Mouse (Mus musculus): ENCODE measurements at regions not wholly inside any gene's neighbourhood (a gene's known extent, or its start where the extent isn't known, plus 50 kb on each side); places are given as distances from the start of the nearest gene placed in this dataset.

DNA sequence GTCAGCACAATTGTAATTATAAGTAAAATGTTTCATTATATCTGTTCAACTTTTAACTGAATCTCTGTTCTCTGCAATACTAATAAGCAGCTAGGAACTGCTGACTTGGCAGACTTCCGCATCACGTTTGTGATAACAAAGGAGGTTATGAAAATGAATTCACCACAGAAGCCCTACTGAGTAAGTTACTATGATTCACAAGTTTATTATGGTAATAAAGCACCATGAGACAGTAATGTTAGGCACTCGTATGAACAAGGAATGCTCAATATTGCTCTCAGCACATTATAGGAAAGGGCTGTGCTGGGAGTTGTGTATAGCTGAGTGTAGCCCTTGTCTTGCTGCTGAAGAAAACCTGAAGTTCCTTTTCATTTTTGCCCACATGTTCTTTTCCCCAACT lies 238.9 kb upstream of the Pcdh9 start:
- Histone ChIP-seq H3K36me3 (no peaks in the 10 kb centered on the region), H3K4me3 (replicated peaks) (no peak overlapping the region), H3K4me2 (no peak overlapping the region), H3K27ac (replicated peaks) (0 out of 2 replicates have a peak overlapping the region, but pooled peaks have one; percentile 18), H3K4me1 (no peaks in the 10 kb centered on the region), H3K9me3 (replicated peaks) (no peaks in the 10 kb centered on the region), H3K27me3 (replicated peaks) (no peaks in the 10 kb centered on the region), H3K9ac (replicated peaks) (no peak overlapping the region)
- 31% methylated on average over 3 of the region's 3 CpGs for WGBS
- peak; percentile 75 for ATAC-seq (ENCODE audit: low FRiP score)

DNA sequence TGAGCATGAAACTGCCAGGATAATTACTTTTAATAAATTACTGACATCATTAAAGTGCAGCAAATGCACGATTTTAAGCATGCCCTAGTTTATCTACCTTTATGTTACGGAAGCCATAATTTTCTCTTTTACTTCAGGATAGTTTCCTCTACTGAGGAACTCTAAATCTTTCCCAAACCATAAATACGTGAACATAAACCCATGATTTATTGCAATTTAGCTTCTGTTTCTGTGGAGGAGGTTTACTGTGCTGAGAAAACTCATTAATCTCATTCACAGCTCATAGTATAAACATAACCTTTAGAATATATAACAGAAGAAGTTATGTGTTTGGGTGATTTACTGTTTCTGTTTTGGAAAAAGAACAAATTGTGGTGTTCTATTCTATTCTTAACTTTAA lies 233.1 kb upstream of the Pcdh9 start:
- Histone ChIP-seq H3K4me2 (no peak overlapping the region), H3K9ac (replicated peaks) (no peak overlapping the region), H3K4me3 (replicated peaks) (no peak overlapping the region), H3K27ac (replicated peaks) (no peak overlapping the region), H3K27me3 (replicated peaks) (no peaks in the 10 kb centered on the region), H3K4me1 (no peaks in the 10 kb centered on the region), H3K9me3 (replicated peaks) (no peaks in the 10 kb centered on the region), H3K36me3 (no peaks in the 10 kb centered on the region)
- 37% methylated on average over 3 of the region's 3 CpGs for WGBS
- ATAC-seq (ENCODE audit: low FRiP score), result no peak

DNA sequence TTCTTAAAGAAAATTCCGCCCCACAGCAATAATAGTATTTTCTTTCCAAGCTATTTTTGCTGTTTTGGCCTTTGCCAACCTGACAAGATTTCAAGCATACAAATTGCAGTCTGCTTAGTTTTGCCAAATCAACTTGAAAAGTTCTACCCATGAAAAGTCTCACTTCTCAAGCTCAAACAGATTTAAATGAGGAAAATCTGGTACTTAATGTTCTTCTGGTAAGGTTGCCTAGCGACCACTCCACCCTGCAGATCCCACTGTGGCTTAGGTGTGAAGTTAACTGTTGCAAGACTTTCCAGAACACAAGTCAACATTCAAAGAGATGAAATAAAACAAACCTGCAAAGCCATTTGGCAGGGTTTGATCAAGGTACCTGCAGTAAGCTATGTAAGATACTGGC lies 208.4 kb upstream of the Pcdh9 start:
- no peak overlapping the region for H3K27ac ChIP-seq (replicated peaks)
- ATAC-seq (ENCODE audit: low FRiP score), result no peak
- no peak overlapping the region for H3K9ac ChIP-seq (replicated peaks)
- H3K4me1 ChIP-seq, result no peaks in the 10 kb centered on the region
- no peaks in the 10 kb centered on the region for H3K36me3 ChIP-seq
- H3K9me3 ChIP-seq (replicated peaks), result no peaks in the 10 kb centered on the region
- 67% methylated on average over 2 of the region's 2 CpGs for whole genome bisulfite sequencing
- H3K4me2 ChIP-seq, result no peak overlapping the region
- H3K27me3 ChIP-seq (replicated peaks), result no peaks in the 10 kb centered on the region
- no peak overlapping the region for H3K4me3 ChIP-seq (replicated peaks)

DNA sequence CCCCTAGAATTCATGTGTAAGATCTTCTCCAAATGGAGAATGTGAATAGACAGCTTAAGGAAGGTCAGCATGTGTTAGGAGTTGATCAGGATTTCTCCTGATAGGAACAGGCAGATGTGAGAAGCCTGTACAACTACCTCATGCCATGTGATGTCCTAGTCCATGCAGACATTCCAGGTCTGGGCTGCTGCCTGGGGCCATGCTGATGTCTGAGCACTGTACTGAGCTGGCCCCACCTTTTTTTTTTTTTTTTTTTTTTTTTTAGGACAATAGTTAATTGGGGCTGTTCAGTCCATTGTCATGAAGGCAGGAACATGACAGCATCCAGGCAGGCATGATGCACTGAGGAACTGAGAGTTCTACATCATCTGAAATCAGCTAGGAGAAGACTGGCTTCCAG lies 203.5 kb upstream of the Pcdh9 start:
- no peak overlapping the region for H3K9ac ChIP-seq (replicated peaks)
- H3K9me3 ChIP-seq (replicated peaks), result no peaks in the 10 kb centered on the region
- no peaks in the 10 kb centered on the region for H3K36me3 ChIP-seq
- no peaks in the 10 kb centered on the region for H3K27me3 ChIP-seq (replicated peaks)
- H3K4me2 ChIP-seq, result no peak overlapping the region
- H3K4me1 ChIP-seq, result no peaks in the 10 kb centered on the region; the same call in 1 of the 2 replicates
- no peak overlapping the region for H3K4me3 ChIP-seq (replicated peaks)
- H3K27ac ChIP-seq (replicated peaks), result no peak overlapping the region
- no peak for ATAC-seq (ENCODE audit: low FRiP score)
